Mouse (Mus musculus) embryonic facial prominence, embryonic 11.5 days (tissue): ENCODE measurements around the gene Cntnap2. TPM values are rescaled to one million over a fixed set of nuclear protein-coding genes. Genes with fewer than 3 reads are reported as not detected.
A peak's percentile ranks its signal among the peaks of the same experiment; 100 is the strongest.

ENCODE experiments used
- ATAC-seq: fragments of 200-750 bp; cut with Nextera tagmentation; replicated peaks from 2 replicates; pipeline ENCODE4 v1.8.0; 2017; ENCODE audit warnings: low read depth; ENCODE audit not compliant: insufficient number of reproducible peaks, low FRiP score, low TSS enrichment
- DNase-seq: peaks from one replicate; pipeline ENCODE4 v3.0.0-alpha.2; 2015; ENCODE audit warnings: low spot score
- H3K27ac ChIP-seq: fragments of 300-500 bp; sonication (generic); replicated peaks from 2 replicates; pipeline ENCODE4 v1.5.1; 2014; ENCODE audit warnings: mild to moderate bottlenecking, low read depth, low read length, control low read depth
- H3K27me3 ChIP-seq: fragments of 300-500 bp; sonication (generic); 2 replicates; pipeline ENCODE4 v1.6.1; 2014; ENCODE audit warnings: mild to moderate bottlenecking, low read length, moderate library complexity, mixed read lengths; ENCODE audit not compliant: control insufficient read depth, insufficient read depth
- H3K36me3 ChIP-seq: fragments of 300-500 bp; sonication (generic); replicated peaks from 2 replicates; pipeline ENCODE4 v1.6.1; 2014; ENCODE audit warnings: low read depth, mild to moderate bottlenecking, low read length, moderate library complexity, mixed read lengths; ENCODE audit not compliant: control insufficient read depth, insufficient read depth
- H3K4me1 ChIP-seq: fragments of 300-500 bp; sonication (generic); 2 replicates; pipeline ENCODE4 v1.6.1; 2014; ENCODE audit warnings: low read length, mixed read lengths; ENCODE audit not compliant: control insufficient read depth, insufficient read depth
- H3K4me2 ChIP-seq: fragments of 300-500 bp; sonication (generic); 2 replicates; pipeline ENCODE4 v1.6.1; 2014; ENCODE audit warnings: low read depth, mild to moderate bottlenecking, control low read depth, low read length, moderate library complexity
- H3K4me3 ChIP-seq: fragments of 300-500 bp; sonication (generic); 2 replicates; pipeline ENCODE4 v1.5.1; 2014; ENCODE audit warnings: low read depth, low read length, control low read depth
- H3K9ac ChIP-seq: fragments of 300-500 bp; sonication (generic); replicated peaks from 2 replicates; pipeline ENCODE4 v1.6.1; 2014; ENCODE audit warnings: mild to moderate bottlenecking, control low read depth, low read length
- H3K9me3 ChIP-seq: fragments of 300-500 bp; sonication (generic); replicated peaks from 2 replicates; pipeline ENCODE4 v1.6.1; 2016; ENCODE audit warnings: mild to moderate bottlenecking, low read length, inconsistent platforms, mixed read lengths; ENCODE audit not compliant: control insufficient read depth
- WGBS: fragments of 180-500 bp; shearing (Covaris S2); extraction: QIAGEN DNeasy Blood & Tissue Kit; methylation state at CpG from one replicate; pipeline ENCODE4 v1.1.7; 2014; 5-methylcytosine and 5-hydroxymethylcytosine counted together
- polyA plus RNA-seq: library from polyadenylated mRNA; unstranded; fragments of >200 nt; fragmentation: Nextera tagmentation; extraction: Ambion mirVana; gene quantifications from 2 replicates; pipeline ENCODE4 v1.2.1, GENCODE M21; 2014

The Cntnap2 gene
- 5.5 and 6.7 TPM in 2 replicates for polyA plus RNA-seq

DNA sequence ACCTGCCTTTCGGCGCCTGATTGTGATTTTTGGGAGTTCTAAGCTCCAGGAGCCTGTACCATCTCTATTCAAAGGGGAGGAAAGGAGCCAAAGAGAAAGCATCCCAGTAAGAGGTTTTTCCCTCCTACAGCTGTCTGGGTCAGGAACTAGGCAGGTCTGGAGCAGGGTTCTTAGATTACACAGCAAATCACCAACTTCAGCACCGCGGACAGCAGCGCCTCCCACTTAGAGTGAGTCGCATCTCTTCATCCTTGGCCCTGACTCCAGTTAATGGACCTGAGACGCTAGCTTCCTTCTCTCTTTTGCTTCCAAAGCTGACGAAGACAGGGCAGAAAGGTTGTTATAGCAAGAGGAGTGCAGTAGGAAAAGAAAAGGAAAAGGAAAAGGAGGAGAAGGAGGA lies at the start of gene Cntnap2:
Gene Cntnap2, plus strand, starts transcription at position 267 of the 400 bp plus-strand sequence.
- ATAC-seq, result no peak; the same call in 1 of the 2 replicates
- Histone ChIP-seq H3K27ac (no peak within 1 kb of the TSS), H3K4me2 (peak within 1 kb of the TSS; percentile 29)

DNA sequence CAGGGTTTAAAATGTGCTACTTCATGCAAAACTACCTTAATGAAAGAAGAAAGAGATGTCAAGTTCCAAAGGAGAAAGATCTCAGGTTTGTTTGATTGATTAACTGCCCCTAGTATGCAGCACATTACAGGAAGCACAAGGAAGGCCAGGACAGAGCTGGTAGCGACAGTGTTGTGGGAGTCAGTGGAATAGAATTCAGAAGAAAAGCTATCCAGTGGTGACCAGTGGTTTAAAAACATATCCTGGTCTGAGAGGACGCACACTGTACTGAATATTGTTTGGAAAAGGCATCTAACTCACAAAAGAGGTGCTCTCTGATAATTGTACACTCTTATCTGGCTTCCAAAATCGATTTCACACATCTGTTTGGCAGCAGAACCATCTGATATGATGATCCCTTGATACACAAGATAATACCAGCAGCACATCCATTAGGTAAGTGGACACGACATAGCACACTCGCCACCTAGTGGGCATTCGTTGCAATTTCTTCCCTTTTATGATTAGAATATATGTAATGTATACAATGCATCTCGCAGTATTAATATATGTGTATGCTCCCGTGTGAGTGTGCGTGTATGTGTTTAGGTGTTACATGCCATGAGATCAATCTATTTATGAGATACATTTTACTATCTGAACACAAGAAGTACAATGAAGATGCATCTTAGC lies 33.0 kb upstream of the Cntnap2 start:
- H3K9me3 ChIP-seq, result no peaks in the 10 kb centered on the region
- no peaks in the 10 kb centered on the region for H3K36me3 ChIP-seq
- DNase-seq (peak; percentile 77), ATAC-seq (peak; percentile 52)
- no peak overlapping the region for H3K4me3 ChIP-seq
- H3K4me2 ChIP-seq, result no peak overlapping the region
- WGBS, result 31% methylated on average over 9 of the region's 9 CpGs
- H3K9ac ChIP-seq, result no peak overlapping the region
- H3K27me3 ChIP-seq, result no peaks in the 10 kb centered on the region
- H3K27ac ChIP-seq, result no peak overlapping the region
- H3K4me1 ChIP-seq, result no peaks in the 10 kb centered on the region

More for the DNA sequence above, at the start of gene Cntnap2:
- Histone ChIP-seq H3K4me3 (0 out of 2 replicates have a peak within 1 kb of the TSS, but pooled peaks have one; percentile 14), H3K9ac (no peak within 1 kb of the TSS), H3K4me1 (no peaks in the 10 kb centered on the region), H3K36me3 (no peaks in the 10 kb centered on the region), H3K27me3 (0 out of 2 replicates have a peak, but pooled peaks cover 2% of the 10 kb centered on the region), H3K9me3 (no peaks in the 10 kb centered on the region)
- WGBS, result 9% methylated on average over 8 of the region's 8 CpGs
- peak; percentile 93 for DNase-seq

DNA sequence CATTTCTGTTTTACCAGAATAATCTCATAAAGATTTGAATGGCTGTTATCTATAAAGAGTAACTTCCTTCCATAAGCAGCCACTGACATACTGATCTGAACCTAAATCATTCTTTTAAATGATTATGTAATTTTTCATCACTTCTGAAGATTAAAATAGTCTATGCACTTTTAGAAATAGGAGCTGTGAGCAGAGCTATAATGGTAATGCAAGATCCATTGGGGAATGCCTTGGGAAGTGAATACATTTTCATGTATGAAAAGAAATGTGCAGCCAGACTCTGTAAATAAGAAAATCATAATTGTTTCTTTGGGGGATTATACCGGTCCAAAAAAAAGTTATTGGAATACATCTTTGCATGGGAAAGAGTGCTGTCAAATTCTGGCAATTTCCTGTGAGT lies 19.7 kb upstream of the Cntnap2 start:
- no peaks in the 10 kb centered on the region for H3K9me3 ChIP-seq
- ATAC-seq, result no peak
- no peak for DNase-seq
- no peaks in the 10 kb centered on the region for H3K4me1 ChIP-seq
- no peaks in the 10 kb centered on the region for H3K27me3 ChIP-seq
- no peak overlapping the region for H3K9ac ChIP-seq
- no peak overlapping the region for H3K4me3 ChIP-seq
- WGBS, result 67% methylated on average over 1 of the region's 1 CpGs
- no peaks in the 10 kb centered on the region for H3K36me3 ChIP-seq
- no peak overlapping the region for H3K27ac ChIP-seq
- no peak overlapping the region for H3K4me2 ChIP-seq

DNA sequence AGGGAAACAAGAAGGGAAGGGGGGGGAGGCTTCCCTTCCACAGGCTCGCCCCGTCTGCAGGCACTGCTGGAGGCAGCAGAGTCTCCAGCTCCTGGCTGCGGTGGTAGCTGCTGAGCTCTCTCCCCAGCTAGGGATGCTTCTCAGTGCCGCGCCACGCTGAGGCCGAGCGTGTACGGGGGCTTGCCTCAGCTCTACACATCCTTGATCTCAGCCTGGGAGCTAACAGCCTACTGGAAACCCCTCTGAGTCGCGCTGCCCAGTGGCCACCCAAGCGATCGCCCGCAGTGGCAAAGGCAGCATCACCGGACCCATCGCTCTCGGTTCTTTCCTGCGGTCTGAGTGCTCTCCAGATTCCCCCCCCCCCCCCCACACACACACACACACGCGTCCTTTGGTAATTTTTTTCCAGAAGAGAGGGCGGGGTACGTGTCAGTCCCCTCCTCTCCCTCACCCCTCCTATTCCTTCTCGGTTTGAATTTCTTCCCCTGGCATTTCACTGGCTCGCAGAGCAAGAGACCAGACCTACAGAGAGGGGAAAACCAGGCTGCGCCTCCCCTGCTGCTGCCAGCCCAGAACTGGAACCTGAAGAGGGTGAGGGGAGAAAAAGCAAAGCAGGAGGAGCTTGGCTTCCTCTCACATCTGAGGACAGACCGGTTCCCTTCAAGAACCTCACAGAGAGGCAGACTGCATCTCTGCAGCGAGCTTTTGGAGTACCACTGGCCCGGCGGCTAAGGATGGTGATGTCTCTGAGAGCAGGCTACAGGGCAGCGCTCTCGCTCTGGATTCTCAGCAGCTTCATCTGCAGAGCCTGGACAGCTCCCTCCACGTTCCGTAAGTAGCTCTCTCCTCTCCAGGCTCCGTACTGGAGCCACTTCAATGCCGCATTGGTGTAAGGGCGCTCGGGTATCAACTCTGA lies 657 bp downstream of the Cntnap2 start:
- 2% methylated on average over 35 of the region's 37 CpGs for WGBS
- H3K9me3 ChIP-seq, result no peaks in the 10 kb centered on the region
- ATAC-seq, result peak; percentile 73

DNA sequence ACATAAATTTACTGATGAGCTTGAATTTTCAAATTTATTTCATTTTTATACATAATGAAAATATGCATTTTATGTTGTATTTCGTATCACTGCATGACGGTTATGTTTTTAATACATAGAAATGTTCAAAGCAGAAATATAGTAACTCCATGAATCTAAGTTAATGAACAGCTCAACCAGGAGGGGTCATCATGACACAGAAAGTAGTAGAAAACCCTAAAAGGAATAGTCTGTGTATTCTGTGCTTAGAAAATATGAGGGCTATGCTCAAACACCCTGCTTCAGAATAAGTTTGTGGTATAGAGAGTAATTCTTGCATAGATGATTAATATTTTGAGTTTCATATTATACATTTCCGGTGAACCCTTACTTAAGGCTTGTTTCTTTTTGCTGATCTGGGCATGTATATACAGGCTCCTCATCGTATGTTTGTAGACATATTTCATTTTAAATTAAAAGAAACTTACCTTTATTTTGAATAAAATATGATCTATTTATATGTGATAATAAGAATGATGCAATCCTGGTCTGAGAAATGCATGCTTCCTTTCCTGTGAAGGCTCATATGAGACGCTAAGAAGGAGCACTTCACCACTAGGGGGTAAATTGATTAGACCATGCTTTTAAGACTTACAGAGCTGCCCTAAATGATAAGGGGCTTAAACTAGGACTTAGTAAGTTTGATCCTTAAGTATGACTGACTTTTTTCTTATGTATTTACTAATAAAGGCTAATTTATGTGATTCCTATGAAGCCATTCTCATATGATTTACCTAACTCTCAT lies 3.2 kb downstream of the Cntnap2 start:
- H3K27me3 ChIP-seq, result 0 out of 2 replicates have a peak, but pooled peaks cover 2% of the 10 kb centered on the region
- ATAC-seq (no peak), DNase-seq (peak; percentile 3)
- H3K27ac ChIP-seq, result no peak overlapping the region
- H3K4me3 ChIP-seq, result no peak overlapping the region
- H3K4me2 ChIP-seq, result no peak overlapping the region
- WGBS, result 72% methylated on average over 5 of the region's 5 CpGs
- no peaks in the 10 kb centered on the region for H3K4me1 ChIP-seq
- no peak overlapping the region for H3K9ac ChIP-seq
- H3K36me3 ChIP-seq, result no peaks in the 10 kb centered on the region
- no peaks in the 10 kb centered on the region for H3K9me3 ChIP-seq

More for the DNA sequence above, 657 bp downstream of the Cntnap2 start:
- H3K9ac ChIP-seq, result no peak overlapping the region
- H3K36me3 ChIP-seq, result no peaks in the 10 kb centered on the region
- H3K27ac ChIP-seq, result no peak overlapping the region
- 0 out of 2 replicates have a peak overlapping the region, but pooled peaks have one; percentile 14 for H3K4me3 ChIP-seq
- H3K4me2 ChIP-seq, result peak overlapping the region; percentile 29
- H3K27me3 ChIP-seq, result 0 out of 2 replicates have a peak, but pooled peaks cover 2% of the 10 kb centered on the region
- no peaks in the 10 kb centered on the region for H3K4me1 ChIP-seq
- DNase-seq, result peak; percentile 66

DNA sequence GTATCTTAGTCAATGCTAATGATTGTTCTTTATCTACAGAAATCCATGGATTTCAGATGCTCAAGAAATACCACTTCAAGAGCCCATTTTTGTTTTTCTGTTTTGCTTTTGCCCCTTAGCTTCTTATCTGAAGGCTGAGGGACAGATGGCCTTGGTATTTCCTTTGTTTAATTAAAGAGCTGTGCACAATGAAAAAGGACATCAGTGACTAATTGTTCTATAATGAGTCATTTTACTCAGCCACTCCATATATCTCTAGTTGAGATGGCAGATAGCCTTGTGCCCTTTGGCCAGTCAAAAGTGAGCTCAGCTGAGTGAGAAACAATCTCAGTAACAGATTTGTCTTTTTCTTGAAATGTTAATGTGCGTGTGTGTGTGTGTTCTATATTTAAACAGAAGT lies 29.1 kb downstream of the Cntnap2 start:
- H3K9ac ChIP-seq, result no peak overlapping the region
- no peak overlapping the region for H3K27ac ChIP-seq
- H3K4me2 ChIP-seq, result no peak overlapping the region
- H3K36me3 ChIP-seq, result no peaks in the 10 kb centered on the region
- H3K27me3 ChIP-seq, result no peaks in the 10 kb centered on the region
- no peak overlapping the region for H3K4me3 ChIP-seq
- 76% methylated on average over 1 of the region's 1 CpGs for WGBS
- ATAC-seq (no peak), DNase-seq (no peak)
- H3K4me1 ChIP-seq, result no peaks in the 10 kb centered on the region
- no peaks in the 10 kb centered on the region for H3K9me3 ChIP-seq

DNA sequence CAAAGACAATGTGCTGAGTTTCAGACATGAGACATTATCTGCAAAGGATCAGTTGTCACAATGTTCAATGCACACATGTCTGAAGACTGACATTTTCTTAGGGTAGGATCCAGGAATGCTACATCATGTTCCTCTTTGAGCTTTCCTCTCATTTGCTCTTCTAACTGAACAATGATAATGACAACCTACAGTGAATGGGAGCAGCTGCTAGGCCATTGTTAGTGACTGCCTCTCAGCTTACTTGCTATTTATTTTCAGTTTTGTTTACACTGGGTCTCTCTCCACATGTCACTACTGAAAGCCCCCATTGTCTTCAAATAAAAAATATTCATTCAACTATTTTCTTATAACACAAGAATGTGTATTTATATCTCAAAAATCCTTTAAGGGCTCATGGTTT lies 54.5 kb downstream of the Cntnap2 start:
- ATAC-seq (no peak), DNase-seq (no peak)
- no peaks in the 10 kb centered on the region for H3K4me1 ChIP-seq
- H3K9me3 ChIP-seq, result no peaks in the 10 kb centered on the region
- no peak overlapping the region for H3K4me2 ChIP-seq
- H3K27me3 ChIP-seq, result no peaks in the 10 kb centered on the region
- H3K27ac ChIP-seq, result no peak overlapping the region
- no peak overlapping the region for H3K4me3 ChIP-seq
- H3K9ac ChIP-seq, result no peak overlapping the region
- H3K36me3 ChIP-seq, result no peaks in the 10 kb centered on the region
